Mouse (Mus musculus) telencephalon, adult 2 months (tissue): ENCODE measurements around the gene Sestd1.

ENCODE experiments used
- DNase-seq: peaks from one replicate; pipeline ENCODE4 v3.0.0-alpha.2; 2011; ENCODE audit warnings: low read depth, low spot score

Sestd1 gene

GRCm38 (mm10) chr2:77173821-77174220, 106.6 kb downstream of the Sestd1 start:
- no peak for DNase-seq

- no peak for DNase-seq
These were observed 107.0 kb downstream of the Sestd1 start for GRCm38 (mm10) chr2:77173366-77173765.

- no peak for DNase-seq
These were observed 108.1 kb downstream of the Sestd1 start for GRCm38 (mm10) chr2:77172241-77172671.

- no peak for DNase-seq
These were observed 108.8 kb downstream of the Sestd1 start for GRCm38 (mm10) chr2:77171444-77172240.

GRCm38 (mm10) chr2:77170633-77171105, 109.7 kb downstream of the Sestd1 start, which contains the start of gene Ccdc141:
Gene Ccdc141, minus strand, starts transcription at chr2:77170636.
- no peak for DNase-seq

GRCm38 (mm10) chr2:77169916-77170632, 110.3 kb downstream of the Sestd1 start:
- no peak for DNase-seq

GRCm38 (mm10) chr2:77169218-77169617, 111.2 kb downstream of the Sestd1 start:
- DNase-seq: no peak

GRCm38 (mm10) chr2:77168781-77169180, 111.6 kb downstream of the Sestd1 start:
- no peak for DNase-seq

GRCm38 (mm10) chr2:77168081-77168685, 112.2 kb downstream of the Sestd1 start:
- no peak for DNase-seq

GRCm38 (mm10) chr2:77166366-77166765, 114.0 kb downstream of the Sestd1 start:
- no peak for DNase-seq

GRCm38 (mm10) chr2:77164662-77165061, 115.7 kb downstream of the Sestd1 start:
- no peak for DNase-seq

GRCm38 (mm10) chr2:77163381-77163780, 117.0 kb downstream of the Sestd1 start:
- no peak for DNase-seq

- DNase-seq: no peak
These were observed 118.3 kb downstream of the Sestd1 start for GRCm38 (mm10) chr2:77162135-77162534.

GRCm38 (mm10) chr2:77157546-77157945, 122.8 kb downstream of the Sestd1 start:
- no peak for DNase-seq

GRCm38 (mm10) chr2:77154080-77154479, 126.3 kb downstream of the Sestd1 start:
- DNase-seq: no peak

GRCm38 (mm10) chr2:77151255-77151654, 129.1 kb downstream of the Sestd1 start:
- DNase-seq: no peak

- no peak for DNase-seq
These were observed 130.8 kb downstream of the Sestd1 start for GRCm38 (mm10) chr2:77149576-77149975.

- DNase-seq: no peak
These were observed 132.2 kb downstream of the Sestd1 start for GRCm38 (mm10) chr2:77148215-77148614.

GRCm38 (mm10) chr2:77146968-77147367, 133.4 kb downstream of the Sestd1 start:
- DNase-seq: no peak

GRCm38 (mm10) chr2:77146291-77146690, 134.1 kb downstream of the Sestd1 start:
- no peak for DNase-seq

GRCm38 (mm10) chr2:77143536-77143935, 136.9 kb downstream of the Sestd1 start:
- no peak for DNase-seq

GRCm38 (mm10) chr2:77138879-77139278, 141.5 kb downstream of the Sestd1 start:
- DNase-seq: no peak
